Mouse (Mus musculus) G1E-ER4 (cell line): Measurements from ENCODE around the gene Csnk1g2. TPM values are rescaled to one million over a fixed set of nuclear protein-coding genes. Genes with fewer than 3 reads are reported as not detected.

Experiments
- GATA1 ChIP-seq: IDR thresholded peaks from one replicate; pipeline ENCODE4 v1.8.0; 2012; ENCODE audit warnings: low read length, inconsistent platforms
- polyA plus RNA-seq: library from polyadenylated mRNA; stranded (reverse); fragments of >175 nt; gene quantifications from 2 replicates; pipeline ENCODE4 v1.2.3, GENCODE M21; 2012

Gene Csnk1g2
- polyA plus RNA-seq, 1 experiment, result 522 TPM

- TF ChIP-seq GATA1, result no peak
Measured at GRCm38 (mm10) chr10:80650392-80650791, 27.8 kb downstream of the Csnk1g2 start.

GRCm38 (mm10) chr10:80653156-80653720, 30.6 kb downstream of the Csnk1g2 start:
- TF ChIP-seq GATA1, result no peak

- no peak for TF ChIP-seq GATA1
Measured at GRCm38 (mm10) chr10:80654866-80655265, 32.2 kb downstream of the Csnk1g2 start.

GRCm38 (mm10) chr10:80655406-80656129, 32.9 kb downstream of the Csnk1g2 start:
- no peak for TF ChIP-seq GATA1

- no peak for TF ChIP-seq GATA1
Measured at GRCm38 (mm10) chr10:80656130-80656862, 33.7 kb downstream of the Csnk1g2 start.

GRCm38 (mm10) chr10:80656863-80657623, 34.4 kb downstream of the Csnk1g2 start, which contains the start of gene Btbd2:
TSS of gene Btbd2 (minus strand) at chr10:80657071.
- TF ChIP-seq GATA1, result no peak

- no peak for TF ChIP-seq GATA1
Measured at GRCm38 (mm10) chr10:80658194-80658840, 35.7 kb downstream of the Csnk1g2 start.

GRCm38 (mm10) chr10:80658841-80659202, 36.2 kb downstream of the Csnk1g2 start:
- no peak for TF ChIP-seq GATA1

- no peak for TF ChIP-seq GATA1
Measured at GRCm38 (mm10) chr10:80659213-80659612, 36.6 kb downstream of the Csnk1g2 start.

GRCm38 (mm10) chr10:80661149-80661548, 38.5 kb downstream of the Csnk1g2 start:
- no peak for TF ChIP-seq GATA1

GRCm38 (mm10) chr10:80663485-80664196, 41.0 kb downstream of the Csnk1g2 start:
- no peak for TF ChIP-seq GATA1

- TF ChIP-seq GATA1, result no peak
Measured at GRCm38 (mm10) chr10:80664197-80665015, 41.8 kb downstream of the Csnk1g2 start.

- no peak for TF ChIP-seq GATA1
Measured at GRCm38 (mm10) chr10:80665016-80665380, 42.4 kb downstream of the Csnk1g2 start.

GRCm38 (mm10) chr10:80665459-80665858, 42.8 kb downstream of the Csnk1g2 start:
- TF ChIP-seq GATA1, result no peak
